9 mouse cellular contexts compared by ENCODE assay signal in genomic region chr2:116020451-116020951, GRCm38 (mm10). TPM values are rescaled to one million over a fixed set of nuclear protein-coding genes. Genes with fewer than 3 reads are reported as not detected.
DNase-seq lines count a peak whose midpoint lies in the region; ATAC-seq and TF ChIP-seq lines count a peak whose summit lies in the region.
"Had no signal": no experiment of that assay in that cellular context is flagged by ENCODE, and none has a peak within 500 bp of the region (broad histone marks: within the 10 kb centered on the region; RNA-seq: fewer than 3 reads in every experiment).

No protein-coding gene starts in this region.

- peak; percentile 80 for DNase-seq in embryo, embryonic 10.5 days (ENCODE audit: low spot score)
- DNase-seq in midbrain, embryonic 10.5 days (ENCODE audit: low spot score) = peak; percentile 55
- DNase-seq in frontal cortex, postnatal 36 days (ENCODE audit: low spot score in 2 of 2) = no peak
- DNase-seq in thymus, postnatal 14 days = no peak
- no peak for DNase-seq in layer of hippocampus, adult 8-10 months (ENCODE audit: low spot score in 2 of 2)
- no peak for DNase-seq in kidney, postnatal 25 days

- peak overlapping the region; percentile 37 for H3K4me2 ChIP-seq in hindbrain, embryonic 13.5 days

- peak; percentile 59 for ATAC-seq in hindbrain, embryonic 13.5 days (ENCODE audit: low FRiP score)

- H3K4me1 ChIP-seq in E14TG2a.4 (replicated peaks; ENCODE audit: low read depth, low read length) = peaks cover 36% of the 10 kb centered on the region
- H3K4me1 ChIP-seq in hindbrain, embryonic 13.5 days (replicated peaks) = peaks cover 49% of the 10 kb centered on the region
- H3K4me1 ChIP-seq in midbrain, embryonic 10.5 days = peaks cover 53% of the 10 kb centered on the region

- peak overlapping the region; percentile 49 for H3K9ac ChIP-seq in hindbrain, embryonic 13.5 days

- peak overlapping the region; percentile 39 for H3K4me3 ChIP-seq in E14TG2a.4 (replicated peaks; ENCODE audit: low read length)
- no peak overlapping the region for H3K4me3 ChIP-seq in hindbrain, embryonic 13.5 days
- H3K4me3 ChIP-seq in midbrain, embryonic 10.5 days = peak overlapping the region; percentile 35

- H3K27ac ChIP-seq in hindbrain, embryonic 13.5 days = peak overlapping the region; percentile 86
- peak overlapping the region; percentile 88 for H3K27ac ChIP-seq in midbrain, embryonic 10.5 days (replicated peaks)

- TF ChIP-seq CTCF in E14TG2a.4 (conservative IDR thresholded peaks at IDR 0.05; ENCODE audit: low read length) = no peak

- no peaks in the 10 kb centered on the region for H3K27me3 ChIP-seq in E14TG2a.4 (ENCODE audit: insufficient read depth, low read length)
- H3K27me3 ChIP-seq in hindbrain, embryonic 13.5 days = no peaks in the 10 kb centered on the region
- H3K27me3 ChIP-seq in midbrain, embryonic 10.5 days (ENCODE audit: low read depth, poor library complexity, severe bottlenecking) = peaks cover 13% of the 10 kb centered on the region

- 4% methylated on average over 5 of the region's 5 CpGs for WGBS in hindbrain, embryonic 13.5 days
- 2% methylated on average over 5 of the region's 5 CpGs for WGBS in midbrain, embryonic 10.5 days

- no peaks in the 10 kb centered on the region for H3K36me3 ChIP-seq in E14TG2a.4 (ENCODE audit: insufficient read depth, low read length)
- H3K36me3 ChIP-seq in hindbrain, embryonic 13.5 days = peaks cover 11% of the 10 kb centered on the region
- peaks cover 24% of the 10 kb centered on the region for H3K36me3 ChIP-seq in midbrain, embryonic 10.5 days

- H3K9me3 ChIP-seq in E14TG2a.4 (ENCODE audit: low read length) = no peaks in the 10 kb centered on the region
- H3K9me3 ChIP-seq in hindbrain, embryonic 13.5 days = no peaks in the 10 kb centered on the region
- no peaks in the 10 kb centered on the region for H3K9me3 ChIP-seq in midbrain, embryonic 10.5 days (replicated peaks)

RNA-seq across cellular contexts. Expression of gene Meis2, which starts 45.1 kb away (rescaled TPM):
- 139 and 175 TPM in 2 replicates for polyA plus RNA-seq in hindbrain, embryonic 13.5 days (2015; fragmentation: Nextera tagmentation; extraction: Ambion mirVana)
- 34.4 and 44.0 TPM in 2 replicates for polyA plus RNA-seq in midbrain, embryonic 10.5 days (2016; fragmentation: Nextera tagmentation; extraction: Ambion mirVana)
- total RNA-seq in layer of hippocampus, adult 8-10 months (2022) = 10 to 100 TPM; 43.4 to 69.1 (median 50.4) TPM
- total RNA-seq: megakaryocyte-erythroid progenitor cell, adult 5-6 weeks had no signal

Comparison
In these comparisons a context has a peak if more than half of its experiments do, and no peak if none do; other contexts are left out.
1. DNase-seq: peak in embryo, embryonic 10.5 days (single experiment) and midbrain, embryonic 10.5 days (single experiment); none in frontal cortex, postnatal 36 days (0 of 2), thymus, postnatal 14 days (single experiment), layer of hippocampus, adult 8-10 months (0 of 2) and kidney, postnatal 25 days (0 of 2).